Mouse (Mus musculus) left cerebral cortex, postnatal 14 days (tissue): ENCODE results near the gene Gtf2h3. TPM values are rescaled to one million over a fixed set of nuclear protein-coding genes. Genes with fewer than 3 reads are reported as not detected.
"Not testable (repeated sequence)": the region's sequence is repeated elsewhere in the genome, so short reads cannot be mapped to it uniquely, and the experiment has no call there.

ENCODE experiments used
- DNase-seq, 2 experiments: peaks; one replicate each; pipeline ENCODE4 v3.0.0; 2021 to 2022; ENCODE audit warnings: low spot score in 2 of 2, mixed read lengths in 1 of 2
- intact Hi-C: fragments of 180-260 bp; cut with DNase I; formaldehyde crosslinking; loops from one replicate; pipeline ENCODE4 v1.15.1; 2025
- long read RNA-seq, 2 experiments: library from polyadenylated mRNA; stranded (forward); transcript quantifications; one replicate each; pipeline ENCODE4 v2.0.0; 2021
- total RNA-seq, 2 experiments: library from RNA; stranded (reverse); gene quantifications; 2 replicates each; pipeline ENCODE4 v1.2.3; 2021

Gtf2h3 gene
- 10 to 100 TPM; 26.2 to 30.8 TPM for total RNA-seq
- long read RNA-seq, experiment 1, transcript Gtf2h3-201 (13 exons, 2,672 nt): major isoform, 36 of 43 reads
- long read RNA-seq, experiment 1, partial matches to known transcripts: 0 of 43 reads
- long read RNA-seq, experiment 1, other reads (novel, unspliced or antisense): 7 of 43 reads
- long read RNA-seq, experiment 2, transcript Gtf2h3-201 (13 exons, 2,672 nt): major isoform, 25 of 39 reads
- long read RNA-seq, experiment 2, partial matches to known transcripts: 2 of 39 reads
- long read RNA-seq, experiment 2, other reads (novel, unspliced or antisense): 11 of 39 reads

- intact Hi-C loops: no loop called here
- peak; percentile 92 to 96 for DNase-seq
Measured at GRCm38 (mm10) chr5:124578633-124579317, at the start of gene Gtf2h3, which contains the start of gene Eif2b1. TSS of gene Gtf2h3 (plus strand) at chr5:124579140. TSS of gene Eif2b1 (minus strand) at chr5:124579131.

- DNase-seq: no peak
- intact Hi-C loops: no loop called here
Measured at GRCm38 (mm10) chr5:124529191-124529651, 49.7 kb upstream of the Gtf2h3 start.

- intact Hi-C loops: loop anchor here (5.0 kb wide), 1 partner anchor 47 kb away; the partner anchor contains the start of gene Snrnp35
- DNase-seq: no peak
Measured at GRCm38 (mm10) chr5:124529697-124530096, 49.2 kb upstream of the Gtf2h3 start.

- intact Hi-C loops: loop anchor here (5.0 kb wide), 1 partner anchor 49 kb away; the partner anchor contains the start of gene Snrnp35
- peak; percentile 51 to 76 for DNase-seq
Measured at GRCm38 (mm10) chr5:124530655-124531582, 48.0 kb upstream of the Gtf2h3 start, which contains the start of gene Rilpl1. TSS of gene Rilpl1 (minus strand) at chr5:124531391.

GRCm38 (mm10) chr5:124531583-124531930 is 47.4 kb upstream of the Gtf2h3 start:
- intact Hi-C loops: loop anchor here (5.0 kb wide), 1 partner anchor 49 kb away; the partner anchor contains the start of gene Snrnp35
- no peak for DNase-seq

GRCm38 (mm10) chr5:124532451-124532850 is 46.5 kb upstream of the Gtf2h3 start:
- no peak for DNase-seq
- intact Hi-C loops: loop anchor here (5.0 kb wide), 1 partner anchor 50 kb away; the partner anchor contains the start of gene Snrnp35

DNA sequence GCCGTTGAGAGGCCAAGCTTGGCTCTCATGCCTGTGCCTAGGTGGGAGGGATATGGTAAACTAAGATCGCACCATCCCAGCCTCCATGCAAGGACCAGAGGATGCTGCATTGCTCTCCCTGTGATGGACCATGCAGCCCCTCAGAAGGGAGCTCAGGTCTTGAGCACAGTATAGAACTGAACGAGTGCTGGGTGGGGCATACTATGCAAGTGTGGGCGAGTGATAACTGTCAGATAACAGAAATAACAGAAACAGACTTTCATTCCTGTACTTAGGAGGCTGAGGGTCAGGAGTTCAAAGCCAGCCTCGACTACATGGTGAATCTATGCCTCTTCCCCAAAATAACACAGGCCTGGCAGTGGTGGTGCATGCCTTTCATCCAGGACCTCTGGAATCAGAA is 43.9 kb upstream of the Gtf2h3 start:
- DNase-seq: no peak
- intact Hi-C loops: loop anchor here (5.0 kb wide), 1 partner anchor 98 kb away; the partner anchor contains the start of gene Kmt5a

- intact Hi-C loops: loop anchor here (5.0 kb wide), 1 partner anchor 99 kb away; the partner anchor contains the start of gene Kmt5a
- DNase-seq: no peak
Measured at GRCm38 (mm10) chr5:124536776-124537175, 42.2 kb upstream of the Gtf2h3 start.

GRCm38 (mm10) chr5:124538813-124539792 is 39.8 kb upstream of the Gtf2h3 start:
- DNase-seq: peak; percentile 74 to 76
- intact Hi-C loops: loop anchor here (5.0 kb wide), 1 partner anchor 102 kb away; the partner anchor contains the start of gene Kmt5a

GRCm38 (mm10) chr5:124539905-124540304 is 39.0 kb upstream of the Gtf2h3 start:
- DNase-seq: no peak
- intact Hi-C loops: loop anchor here (5.0 kb wide), 1 partner anchor 103 kb away; the partner anchor contains the start of gene Kmt5a

- intact Hi-C loops: no loop called here
- DNase-seq: peak; percentile 97 to 98
Measured at GRCm38 (mm10) chr5:124540383-124540786, 38.6 kb upstream of the Gtf2h3 start, which contains the start of gene Tmed2. TSS of gene Tmed2 (plus strand) at chr5:124540695.

DNA sequence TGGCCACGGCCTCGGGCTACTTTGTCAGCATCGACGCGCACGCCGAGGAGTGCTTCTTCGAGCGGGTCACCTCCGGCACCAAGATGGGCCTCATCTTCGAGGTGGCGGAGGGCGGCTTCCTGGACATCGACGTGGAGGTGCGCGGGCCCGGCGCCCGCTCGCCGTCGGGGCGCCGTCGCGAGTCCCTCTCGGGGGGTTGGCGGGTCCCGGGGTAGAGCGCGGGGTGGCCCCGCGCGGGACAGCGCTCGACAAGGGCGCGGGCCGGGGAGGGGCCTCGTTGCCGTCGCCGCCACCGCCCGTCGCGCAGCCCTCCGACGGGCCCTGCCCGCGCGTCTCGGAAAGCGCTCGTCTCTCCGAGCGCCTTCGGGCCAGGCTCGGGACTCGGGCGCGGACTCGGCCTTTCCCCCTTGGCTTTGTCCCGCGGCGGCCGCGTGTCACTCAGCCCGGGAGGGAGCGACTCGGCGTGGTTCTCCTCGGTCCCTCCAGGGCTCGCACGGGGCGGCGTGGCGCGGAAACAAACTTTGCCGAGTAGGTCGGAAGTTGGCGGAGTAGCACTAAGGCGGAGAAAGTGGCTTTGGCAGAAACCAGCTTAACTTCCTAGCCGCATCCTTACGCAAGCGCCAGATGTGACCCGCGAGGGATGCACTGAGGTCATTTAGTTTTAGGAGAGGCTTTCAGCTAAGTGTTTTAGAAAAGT is 37.9 kb upstream of the Gtf2h3 start:
- intact Hi-C loops: no loop called here
- peak in 1 of 2 experiments; percentile 39 for DNase-seq

DNA sequence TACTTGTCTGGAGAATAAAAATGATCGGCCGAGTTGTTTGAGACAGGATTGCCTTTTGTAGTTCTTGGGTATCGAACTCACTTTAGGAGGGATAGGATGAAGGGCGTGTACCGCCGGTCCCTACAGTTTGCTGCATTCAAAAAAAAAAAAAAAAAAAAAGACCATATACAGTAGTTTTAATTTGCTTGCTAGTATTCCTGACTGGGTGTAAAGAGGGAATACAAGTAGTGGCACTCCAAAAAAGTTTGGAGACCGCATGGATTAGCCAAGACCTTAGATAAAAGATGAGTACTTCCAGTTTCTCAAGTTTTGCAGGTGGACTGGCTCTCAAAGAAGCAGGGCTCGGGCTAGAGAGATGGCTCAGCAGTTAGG is 37.4 kb upstream of the Gtf2h3 start:
- DNase-seq: no peak
- intact Hi-C loops: no loop called here

- DNase-seq, intact Hi-C loops: not testable (repeated sequence)
Measured at GRCm38 (mm10) chr5:124550737-124551136, 28.2 kb upstream of the Gtf2h3 start.

GRCm38 (mm10) chr5:124551349-124552093 is 27.4 kb upstream of the Gtf2h3 start:
- intact Hi-C loops: not testable (repeated sequence)

GRCm38 (mm10) chr5:124552094-124552472 is 26.9 kb upstream of the Gtf2h3 start:
- no peak for DNase-seq
- intact Hi-C loops: no loop called here

More at GRCm38 (mm10) chr5:124551349-124552093, 27.4 kb upstream of the Gtf2h3 start:
- not testable (repeated sequence) for DNase-seq
